Mouse (Mus musculus): ENCODE data around the gene Wnt1.
"Not testable (repeated sequence)": the region's sequence is repeated elsewhere in the genome, so short reads cannot be mapped to it uniquely, and the experiment has no call there.

Gene Wnt1

DNA sequence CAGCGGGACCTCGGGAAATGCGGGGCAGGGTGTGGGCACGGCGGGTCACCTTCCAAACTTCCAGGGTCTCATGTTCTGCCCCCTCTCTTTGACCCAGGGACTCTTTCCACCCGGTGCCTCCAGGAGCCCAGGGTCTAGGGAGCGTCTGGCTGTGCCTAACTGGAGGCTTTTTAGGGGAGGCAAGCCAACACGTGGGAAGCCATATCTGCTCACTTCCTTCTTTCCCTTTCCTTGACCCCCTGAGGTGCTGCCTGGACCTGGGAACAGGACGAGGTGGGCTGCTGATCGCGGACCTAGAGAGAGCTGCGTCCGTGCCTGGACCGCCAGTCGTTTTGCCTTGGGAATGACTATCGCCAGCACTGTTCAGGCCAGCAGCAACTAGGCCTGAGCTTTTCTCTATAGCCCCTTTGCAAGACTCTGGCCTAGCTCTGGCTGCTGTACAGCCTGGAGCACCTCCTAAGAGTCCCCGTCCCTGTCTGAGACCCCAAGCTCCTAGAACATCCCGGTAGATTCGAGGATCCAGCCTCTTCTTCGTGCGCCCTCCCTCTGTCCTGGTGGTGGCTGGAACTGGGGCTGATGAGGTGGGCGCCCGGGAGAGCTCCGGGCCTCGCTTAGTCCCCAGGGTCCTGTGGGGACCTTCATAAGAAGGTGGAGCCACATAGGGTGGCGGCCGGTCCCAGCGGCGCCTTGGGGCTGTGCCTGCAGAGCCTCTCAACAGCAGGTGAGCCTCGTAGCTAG, 16.6 kb downstream of the Wnt1 start:
- DNase-seq (ENCODE audit: low spot score), result no peak

GRCm38 (mm10) chr15:98806809-98807770, 17.4 kb downstream of the Wnt1 start:
- DNase-seq (ENCODE audit: low spot score), result peak; percentile 64

DNA sequence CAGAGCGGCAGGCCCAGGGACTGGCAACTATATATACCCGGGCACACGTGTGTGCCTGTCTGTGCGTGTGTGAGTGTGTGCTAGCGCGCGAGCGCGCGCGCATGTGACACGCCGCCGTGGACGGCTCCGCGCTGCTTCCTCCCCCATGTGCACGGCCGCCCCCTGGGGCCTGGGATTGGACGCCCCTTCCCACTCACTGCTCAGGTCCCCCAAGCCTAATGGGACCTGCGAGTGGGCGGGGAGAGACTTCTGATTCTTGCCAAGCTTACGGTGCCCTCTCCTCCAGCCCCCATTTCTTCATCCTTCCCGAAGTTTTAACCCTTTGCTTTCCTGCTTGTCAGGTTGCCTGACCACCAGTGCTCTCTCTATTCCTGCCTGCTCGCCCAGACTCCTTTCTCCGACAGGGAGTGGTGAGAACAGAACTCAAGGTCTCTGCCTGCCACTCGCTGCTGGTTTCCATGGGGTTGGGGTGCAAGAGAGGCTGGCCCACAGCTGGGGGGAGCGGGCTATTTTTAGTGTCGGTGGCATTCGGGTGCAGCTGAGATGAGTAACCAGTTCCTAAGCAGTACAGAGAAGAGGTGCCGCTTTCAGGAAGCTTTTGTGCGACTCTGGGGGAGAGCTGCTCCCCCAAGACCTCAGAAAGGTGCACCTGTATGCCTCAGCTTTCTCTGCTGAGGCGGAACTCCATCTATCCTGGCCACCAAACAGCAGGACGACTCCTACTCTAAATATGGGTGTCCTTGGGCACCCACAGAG, 18.4 kb downstream of the Wnt1 start:
- peak; percentile 64 for DNase-seq (ENCODE audit: low spot score)

GRCm38 (mm10) chr15:98808651-98809134, 19.0 kb downstream of the Wnt1 start:
- DNase-seq (ENCODE audit: low spot score), result no peak

- no peak for DNase-seq (ENCODE audit: low spot score)
These were observed 19.7 kb downstream of the Wnt1 start, which contains the start of gene Ddn for GRCm38 (mm10) chr15:98809390-98809789. TSS of gene Ddn (minus strand) at chr15:98809490.

- not testable (repeated sequence) for DNase-seq (ENCODE audit: low spot score)
These were observed 20.6 kb downstream of the Wnt1 start for GRCm38 (mm10) chr15:98810212-98810611.

DNA sequence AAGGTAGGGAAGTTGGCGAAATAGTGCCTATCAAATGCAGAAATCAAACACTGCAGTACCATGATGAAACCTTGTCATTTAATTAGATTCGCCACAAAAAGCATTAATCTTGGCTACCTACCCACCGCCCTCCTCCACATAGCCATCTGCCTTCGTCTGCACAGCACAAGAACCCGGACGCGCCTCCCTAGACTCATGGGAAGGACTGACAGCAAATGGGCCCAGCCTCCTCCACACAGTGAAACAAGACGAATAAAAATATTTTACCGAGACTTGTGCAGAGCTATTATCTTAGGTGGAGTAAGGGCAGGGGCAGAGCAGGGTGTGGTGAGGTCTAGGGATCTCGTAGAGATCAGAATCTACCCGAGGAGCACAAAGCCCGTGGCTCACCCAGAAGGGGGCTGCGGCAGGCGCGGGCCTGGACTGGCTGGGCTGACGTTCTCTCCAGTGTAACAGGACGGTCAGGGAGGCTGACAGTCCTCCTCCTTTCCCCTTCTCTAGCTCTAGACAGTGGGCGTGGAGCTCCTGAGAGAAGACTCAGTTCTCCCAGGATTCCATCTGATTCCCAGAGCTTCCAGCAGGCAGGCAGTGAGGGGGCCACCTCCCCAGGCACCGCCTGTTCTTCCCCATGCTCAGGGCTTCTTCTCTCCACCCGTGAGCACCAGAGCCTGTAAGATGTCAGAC, 23.2 kb downstream of the Wnt1 start:
- DNase-seq (ENCODE audit: low spot score), result no peak

DNA sequence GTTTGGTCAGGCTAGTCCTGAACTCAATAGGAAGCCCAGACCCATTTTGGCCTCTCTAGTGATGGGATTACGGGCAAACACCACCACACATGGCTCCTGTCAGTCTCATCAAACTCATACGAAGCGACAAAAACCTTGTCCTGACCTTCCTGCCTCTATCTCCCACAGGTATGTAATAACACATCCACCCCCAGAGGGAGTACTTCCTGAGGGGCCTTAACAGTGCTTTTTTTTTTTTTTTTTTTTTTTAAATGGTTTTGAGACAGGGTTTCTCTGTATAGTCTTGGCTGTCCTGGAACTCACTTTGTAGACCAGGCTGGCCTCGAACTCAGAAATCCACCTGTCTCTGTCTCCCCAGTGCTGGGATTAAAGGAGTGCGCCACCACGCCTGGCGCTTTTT, 28.5 kb downstream of the Wnt1 start:
- no peak for DNase-seq (ENCODE audit: low spot score)

DNA sequence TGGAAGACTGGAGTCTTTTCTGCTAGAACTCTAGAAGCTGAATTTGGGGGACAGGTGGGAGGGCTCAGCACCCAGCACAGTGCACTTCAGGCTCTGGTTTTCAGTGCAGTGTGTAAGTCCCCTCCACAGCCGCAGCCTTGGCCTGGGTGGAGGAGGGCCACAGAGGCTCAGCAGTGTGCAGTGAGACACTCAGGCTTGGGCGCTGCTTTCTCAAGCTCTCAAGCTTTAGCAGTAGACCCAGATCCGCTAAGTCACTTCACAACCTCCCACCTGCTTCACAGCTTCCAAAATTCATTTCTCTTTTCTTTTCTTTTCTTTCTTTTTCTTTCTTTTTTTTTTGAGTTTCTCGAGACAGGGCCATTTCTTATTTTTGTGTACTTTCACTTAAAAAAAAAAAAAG, 31.3 kb downstream of the Wnt1 start:
- DNase-seq (ENCODE audit: low spot score), result no peak

DNA sequence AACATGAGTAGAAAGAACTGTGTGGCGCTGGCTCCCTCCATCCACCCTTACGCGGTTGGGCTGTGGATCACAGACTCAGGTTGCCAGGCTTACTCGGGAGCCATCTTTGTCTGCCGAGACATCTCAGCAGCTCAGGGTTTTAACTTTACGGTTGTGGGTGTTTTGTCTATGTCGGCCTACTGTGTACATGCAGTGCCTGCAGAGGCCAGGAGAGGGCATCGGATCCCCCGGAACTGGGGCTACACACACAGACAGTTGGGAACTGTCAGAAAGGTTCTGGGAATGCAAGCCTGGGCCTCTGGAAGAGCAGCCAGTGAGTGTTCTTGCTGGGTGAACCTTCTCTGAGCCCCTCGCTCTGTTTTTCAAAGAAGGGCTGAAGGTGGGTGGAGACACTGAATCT, 31.7 kb downstream of the Wnt1 start:
- DNase-seq (ENCODE audit: low spot score), result no peak

- no peak for DNase-seq (ENCODE audit: low spot score)
These were observed 32.5 kb downstream of the Wnt1 start for GRCm38 (mm10) chr15:98822147-98822546.

DNA sequence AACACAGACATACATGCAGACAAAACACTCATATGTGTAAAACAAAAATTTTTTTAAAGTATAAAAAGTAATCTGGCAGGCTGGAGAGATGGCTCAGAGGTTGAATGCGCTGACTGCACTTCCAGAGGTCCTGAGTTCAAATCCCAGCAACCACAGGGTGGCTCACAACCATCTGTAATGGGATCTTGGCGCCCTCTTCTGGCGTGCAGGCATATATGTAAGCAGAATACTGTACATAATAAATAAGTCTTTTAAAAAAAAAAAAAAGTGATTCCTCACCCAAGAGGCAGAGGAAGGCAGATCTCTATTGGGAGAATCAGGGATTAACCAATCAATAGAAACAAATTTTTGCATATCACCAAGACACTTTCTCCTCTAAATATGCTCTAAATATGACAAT, 33.8 kb downstream of the Wnt1 start:
- no peak for DNase-seq (ENCODE audit: low spot score)

DNA sequence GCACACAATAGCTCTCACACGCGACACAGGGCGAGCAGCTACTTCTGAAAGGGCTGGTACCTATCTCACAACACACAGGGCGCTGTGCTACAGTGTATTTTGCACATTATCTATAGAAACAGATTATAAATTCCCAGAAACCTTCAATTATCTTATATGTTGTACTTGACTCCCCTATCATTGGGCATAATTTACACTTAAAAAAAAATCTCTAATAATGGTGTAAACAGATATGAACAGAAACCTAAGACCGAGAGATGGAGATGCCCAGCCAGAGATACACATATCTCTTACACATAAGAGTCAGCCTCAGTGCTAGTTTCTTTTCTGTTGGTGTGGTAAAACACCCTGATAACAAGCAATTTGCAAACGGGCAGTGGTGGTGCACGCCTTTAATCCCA, 38.0 kb downstream of the Wnt1 start:
- DNase-seq (ENCODE audit: low spot score), result no peak

- peak; percentile 96 for DNase-seq (ENCODE audit: low spot score)
These were observed 41.4 kb downstream of the Wnt1 start, which contains the start of gene Prkag1 for GRCm38 (mm10) chr15:98830736-98831683. TSS of gene Prkag1 (minus strand) at chr15:98831521.

- no peak for DNase-seq (ENCODE audit: low spot score)
These were observed 42.0 kb downstream of the Wnt1 start for GRCm38 (mm10) chr15:98831684-98832035.

DNA sequence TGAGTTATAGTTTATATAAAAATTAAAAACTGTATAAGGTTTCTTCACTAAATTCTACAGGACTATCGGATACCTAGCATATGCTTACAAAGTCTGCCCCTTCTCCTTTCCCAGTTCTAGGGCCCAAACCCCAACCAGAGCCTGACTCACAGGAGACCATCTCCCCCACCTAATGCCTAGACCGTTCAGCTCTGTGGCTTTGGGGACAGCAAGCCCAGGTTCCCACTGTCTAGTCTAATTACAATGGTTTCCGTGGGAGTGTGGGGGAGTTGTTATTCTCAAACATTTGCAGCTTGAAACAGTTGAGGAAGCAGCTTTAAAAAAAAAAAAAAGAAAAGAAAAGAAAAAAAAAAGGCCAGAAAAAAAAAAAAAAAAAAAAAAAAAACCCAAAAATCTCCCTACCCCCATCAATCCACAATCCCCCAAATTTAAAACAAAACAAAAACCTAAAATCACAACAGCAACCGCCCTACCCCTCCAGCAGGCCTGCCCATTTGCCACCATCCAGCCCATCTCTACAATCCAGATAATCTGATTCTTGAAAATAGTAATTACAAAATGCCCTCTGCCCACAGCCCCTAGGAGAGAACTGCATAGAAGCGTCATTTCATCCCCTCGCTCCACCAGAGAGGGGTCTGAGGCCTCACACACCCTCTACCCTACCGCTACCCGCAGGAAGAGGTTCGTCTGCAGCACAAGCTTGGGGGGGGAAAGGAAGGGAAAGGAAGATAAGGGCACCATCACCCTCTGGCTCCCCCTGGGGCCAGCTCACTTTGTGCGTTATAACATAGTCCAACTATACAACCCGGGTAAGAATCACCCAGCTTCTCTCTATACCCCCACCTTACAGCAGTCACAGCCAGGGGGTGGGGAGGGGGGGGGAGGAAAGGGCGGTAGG, 42.8 kb downstream of the Wnt1 start:
- DNase-seq (ENCODE audit: low spot score), result no peak

GRCm38 (mm10) chr15:98833281-98833680, 43.6 kb downstream of the Wnt1 start:
- DNase-seq (ENCODE audit: low spot score), result no peak

DNA sequence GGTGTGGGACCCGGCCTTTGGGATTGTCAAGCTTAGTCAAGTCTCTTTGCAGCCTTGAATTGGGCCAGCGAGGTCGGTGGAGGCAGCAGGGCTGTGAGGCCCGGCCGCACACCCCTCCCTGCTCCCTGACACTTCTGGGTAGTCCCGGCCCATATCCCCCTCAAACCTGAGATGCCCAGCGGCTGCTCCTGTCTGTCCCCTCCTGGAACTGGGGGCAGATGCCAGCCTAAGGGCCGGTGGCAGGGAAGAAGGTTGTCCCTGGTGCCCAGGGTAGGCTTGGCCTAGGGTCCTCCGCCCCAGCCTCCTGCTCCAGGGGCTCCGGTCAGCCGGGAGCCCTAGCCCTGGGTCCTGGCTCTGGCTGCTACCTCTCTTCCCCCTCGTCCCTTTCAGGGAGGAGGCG, 44.4 kb downstream of the Wnt1 start:
- no peak for DNase-seq (ENCODE audit: low spot score)

- no peak for DNase-seq (ENCODE audit: low spot score)
These were observed 45.6 kb downstream of the Wnt1 start for GRCm38 (mm10) chr15:98835291-98835690.

All from testis, postnatal 10 days (tissue).